Mouse (Mus musculus): Measurements from ENCODE around the gene Kif26b.

- no peak for TF ChIP-seq CTCF (IDR thresholded peaks at IDR 0.05; ENCODE audit: low read depth, low read length)
- TF ChIP-seq POLR2A (IDR thresholded peaks at IDR 0.05; ENCODE audit: borderline replicate concordance, low read depth, low read length) = no peak
Measured at GRCm38 (mm10) chr1:178743820-178744219, 214.9 kb downstream of the Kif26b start.
